Mouse (Mus musculus) limb, embryonic 13.5 days (tissue): Measurements from ENCODE around the gene Palld. TPM values are rescaled to one million over a fixed set of nuclear protein-coding genes. Genes with fewer than 3 reads are reported as not detected.

Experiments
- polyA plus RNA-seq: library from polyadenylated mRNA; unstranded; fragments of >200 nt; fragmentation: Nextera tagmentation; extraction: Ambion mirVana; gene quantifications from 2 replicates; pipeline ENCODE4 v1.2.1, GENCODE M21; 2015

Gene Palld
- polyA plus RNA-seq, 1 experiment from 2014 or later: 116 TPM

Other genes with a start within 250 kb of the Palld start
- 0.42 and 0.43 TPM in 2 replicates for gene Ddx60, start 25.4 kb upstream of the Palld start, polyA plus RNA-seq
- not detected in 2 replicates for gene Anxa10, start 220.5 kb upstream of the Palld start, polyA plus RNA-seq